Mouse (Mus musculus): ENCODE results near the gene Fkbpl.
A peak's percentile ranks its signal among the peaks of the same experiment; 100 is the strongest.

The Fkbpl gene

DNA sequence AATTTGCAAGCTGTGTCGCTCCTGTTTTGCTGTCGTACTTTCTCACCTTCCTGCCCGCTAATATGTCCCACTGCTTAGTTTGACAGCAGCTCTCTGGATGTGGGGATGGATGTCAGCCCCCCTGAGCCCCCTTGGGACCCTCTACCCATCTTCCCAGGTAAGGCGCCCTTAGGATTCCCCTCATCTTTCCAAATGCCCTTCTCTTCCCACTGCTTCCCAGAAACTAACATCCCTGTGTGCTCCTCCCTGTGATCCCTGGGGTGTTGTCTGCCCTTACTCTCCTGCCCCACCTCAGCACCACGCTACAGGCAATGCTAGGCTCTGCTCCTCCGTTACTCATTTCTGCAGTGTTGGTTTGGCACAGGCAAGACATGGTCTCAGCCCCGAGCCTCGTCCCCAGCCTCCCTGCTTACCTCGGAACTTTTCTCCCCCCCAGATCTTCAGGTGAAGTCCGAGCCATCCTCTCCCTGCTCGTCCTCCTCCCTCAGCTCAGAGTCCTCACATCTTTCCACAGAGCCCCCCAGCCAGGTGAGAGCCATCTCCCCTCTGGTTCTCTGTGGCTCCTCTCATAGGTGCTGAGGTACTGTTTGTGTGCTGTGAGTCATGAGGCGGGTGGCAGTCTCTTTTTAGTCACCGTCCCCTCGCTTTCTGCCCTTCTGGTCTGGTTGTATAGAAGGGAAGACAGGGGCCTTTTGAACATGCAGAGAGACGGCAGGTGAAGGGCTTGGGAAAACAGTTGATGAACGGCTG, 3.8 kb downstream of the Fkbpl start:
- DNase-seq (ENCODE audit: low spot score in 2 of 2), result no peak

DNA sequence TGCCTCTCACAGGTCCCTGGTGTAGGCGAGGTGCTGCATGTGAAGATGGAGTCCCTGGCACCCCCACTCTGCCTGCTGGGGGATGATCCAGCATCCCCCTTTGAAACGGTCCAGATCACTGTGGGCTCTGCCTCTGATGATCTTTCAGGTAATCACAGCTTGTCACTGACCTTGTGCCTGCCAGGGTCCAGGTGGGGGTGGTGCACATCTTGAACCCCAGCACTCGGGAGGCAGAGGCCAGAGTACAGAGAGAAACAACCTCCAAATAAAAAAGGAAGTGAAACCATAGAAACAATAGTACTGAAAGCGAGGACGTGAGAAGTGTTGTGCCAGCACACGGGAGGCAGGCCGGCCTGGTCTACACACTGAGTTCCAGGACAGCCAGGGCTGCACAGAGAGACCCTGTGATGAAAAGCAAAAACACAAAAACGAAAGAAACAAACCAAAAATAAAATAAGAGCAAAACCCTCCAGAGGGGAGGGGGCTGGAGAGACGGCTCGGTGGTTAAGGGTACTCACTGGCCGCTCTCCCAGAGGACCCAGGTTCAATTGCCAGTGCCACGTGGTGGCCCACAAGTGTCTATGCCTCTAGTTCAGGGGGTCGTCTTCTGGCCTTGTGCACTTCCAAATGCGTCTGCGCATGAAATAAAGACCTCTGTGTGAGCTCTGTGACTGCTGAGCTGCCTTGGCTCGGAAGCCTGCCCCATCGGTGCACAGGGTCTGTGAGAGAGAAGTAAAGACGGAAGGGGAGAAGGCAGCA, 4.7 kb downstream of the Fkbpl start:
- DNase-seq (ENCODE audit: low spot score in 2 of 2), result no peak

DNA sequence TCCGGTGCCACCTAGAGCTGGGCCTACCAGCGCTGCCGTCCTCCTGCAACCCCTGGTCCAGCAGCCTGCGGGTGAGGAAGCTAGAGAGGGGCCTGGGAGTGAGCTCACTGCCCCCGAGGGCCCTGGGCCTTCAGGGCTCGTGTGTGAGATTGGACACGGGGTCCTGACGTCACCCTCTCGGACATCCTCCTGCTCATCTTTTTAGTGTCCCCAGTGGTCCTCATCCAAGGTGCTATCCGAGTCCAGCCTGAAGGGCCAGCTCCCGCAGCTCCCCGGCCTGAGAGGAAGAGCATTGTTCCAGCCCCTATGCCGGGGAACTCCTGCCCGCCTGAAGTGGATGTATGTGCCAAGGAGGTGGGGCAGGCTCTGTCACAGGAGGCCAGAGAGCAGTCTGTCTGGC, 6.2 kb downstream of the Fkbpl start:
- DNase-seq (ENCODE audit: low spot score in 2 of 2), result no peak

DNA sequence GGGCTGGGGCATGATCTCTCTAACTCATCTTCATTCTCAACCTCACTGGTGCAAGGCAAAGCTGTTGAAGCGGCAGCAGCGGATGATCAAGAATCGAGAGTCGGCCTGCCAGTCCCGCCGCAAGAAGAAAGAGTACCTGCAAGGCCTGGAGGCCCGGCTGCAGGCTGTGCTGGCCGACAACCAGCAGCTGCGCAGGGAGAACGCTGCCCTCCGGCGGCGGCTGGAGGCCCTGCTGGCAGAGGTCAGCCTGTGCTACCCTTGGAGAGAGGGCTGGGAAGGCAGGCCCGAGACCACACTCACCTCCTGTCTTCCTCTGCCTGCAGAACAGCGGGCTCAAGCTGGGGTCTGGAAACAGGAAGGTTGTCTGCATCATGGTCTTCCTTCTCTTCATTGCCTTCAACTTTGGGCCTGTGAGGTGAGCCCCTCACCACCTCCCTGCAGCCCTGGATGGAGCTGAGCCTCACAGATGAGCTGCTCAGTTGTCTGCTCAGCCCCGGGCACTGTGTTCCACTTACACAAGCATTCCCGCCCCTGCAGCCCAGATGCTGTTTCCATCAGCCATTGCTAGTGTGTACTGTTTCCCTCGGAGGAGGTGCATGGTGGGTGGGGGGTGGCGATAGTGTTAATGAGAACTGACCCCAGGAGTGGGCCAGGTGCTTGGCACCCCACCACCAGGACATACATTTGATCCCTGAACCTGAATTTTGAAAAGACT, 7.1 kb downstream of the Fkbpl start:
- DNase-seq (ENCODE audit: low spot score in 2 of 2), result peak in 1 of 2 experiments; percentile 42

DNA sequence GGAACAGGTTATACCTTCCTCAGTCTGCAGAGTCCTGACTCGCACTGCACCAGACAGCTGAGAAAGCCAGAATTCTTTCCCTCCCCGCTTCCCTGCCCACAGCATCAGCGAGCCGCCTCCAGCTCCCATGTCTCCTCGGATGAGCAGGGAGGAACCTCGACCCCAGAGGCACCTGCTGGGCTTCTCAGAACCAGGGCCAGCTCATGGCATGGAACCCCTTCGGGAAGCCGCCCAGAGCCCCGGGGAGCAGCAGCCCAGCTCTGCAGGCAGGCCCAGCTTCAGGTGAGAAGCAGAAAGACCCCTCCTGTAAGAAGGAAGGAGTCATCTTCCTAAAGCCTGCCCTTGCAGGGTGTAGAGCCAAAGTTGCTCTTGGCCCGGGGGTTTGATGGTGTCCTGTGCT, 8.0 kb downstream of the Fkbpl start:
- DNase-seq (ENCODE audit: low spot score in 2 of 2), result no peak

DNA sequence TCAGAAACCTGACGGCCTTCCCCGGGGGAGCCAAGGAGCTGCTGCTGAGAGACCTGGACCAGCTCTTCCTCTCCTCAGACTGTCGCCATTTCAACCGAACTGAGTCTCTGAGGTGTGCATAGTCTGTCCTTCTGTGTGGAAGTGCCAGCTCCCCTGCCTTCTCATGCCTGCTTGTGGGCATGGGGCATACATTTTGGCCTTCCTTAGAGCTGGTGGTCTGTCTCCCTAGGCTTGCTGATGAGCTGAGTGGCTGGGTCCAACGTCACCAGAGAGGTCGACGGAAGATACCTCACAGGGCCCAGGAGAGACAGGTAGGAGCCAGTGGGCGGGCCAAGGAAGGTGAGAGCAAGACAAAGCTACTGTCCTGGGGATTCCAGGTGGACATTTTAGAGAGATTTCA, 8.4 kb downstream of the Fkbpl start:
- no peak for DNase-seq (ENCODE audit: low spot score in 2 of 2)

DNA sequence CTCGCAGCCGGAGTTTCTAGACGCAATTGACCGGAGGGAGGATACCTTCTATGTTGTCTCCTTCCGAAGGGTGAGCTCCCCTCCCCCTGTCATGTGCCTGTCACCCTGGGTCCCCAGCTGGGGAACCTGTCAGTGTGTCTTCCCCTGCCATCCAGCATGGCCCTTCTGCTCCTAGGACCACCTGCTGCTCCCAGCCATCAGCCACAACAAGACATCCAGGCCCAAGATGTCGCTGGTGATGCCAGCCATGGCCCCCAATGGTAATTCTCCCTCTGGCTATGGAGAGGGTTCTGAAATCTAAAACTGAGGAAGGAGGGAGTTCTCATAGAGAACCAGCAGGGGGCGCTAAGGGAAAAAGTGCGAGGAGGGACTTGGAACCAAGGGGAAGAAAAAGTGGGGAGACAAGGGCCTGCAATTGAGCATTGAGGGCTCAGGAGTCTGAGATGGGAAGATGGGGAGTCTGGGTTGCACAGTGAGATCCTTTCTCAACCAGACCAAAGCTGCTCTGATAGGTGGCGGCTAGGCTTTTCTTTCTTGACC, 9.3 kb downstream of the Fkbpl start:
- DNase-seq (ENCODE audit: low spot score in 2 of 2), result peak in 1 of 2 experiments; percentile 15

DNA sequence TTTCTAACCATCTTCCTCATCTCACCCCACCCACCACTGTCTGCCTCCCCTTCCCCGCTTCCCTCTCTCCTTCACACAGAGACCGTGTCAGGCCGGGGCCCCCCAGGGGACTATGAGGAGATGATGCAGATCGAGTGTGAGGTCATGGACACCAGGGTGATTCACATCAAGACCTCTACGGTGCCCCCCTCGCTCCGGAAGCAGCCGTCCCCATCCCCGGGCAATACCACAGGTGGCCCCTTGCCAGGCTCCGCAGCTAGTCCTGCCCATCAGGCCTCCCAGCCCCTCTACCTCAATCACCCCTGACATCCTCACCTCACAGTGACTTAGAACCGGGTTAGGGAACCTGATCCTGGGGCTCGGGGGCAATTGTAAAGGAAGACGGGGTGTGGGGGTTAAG, 9.8 kb downstream of the Fkbpl start:
- DNase-seq (ENCODE audit: low spot score in 2 of 2), result no peak

DNA sequence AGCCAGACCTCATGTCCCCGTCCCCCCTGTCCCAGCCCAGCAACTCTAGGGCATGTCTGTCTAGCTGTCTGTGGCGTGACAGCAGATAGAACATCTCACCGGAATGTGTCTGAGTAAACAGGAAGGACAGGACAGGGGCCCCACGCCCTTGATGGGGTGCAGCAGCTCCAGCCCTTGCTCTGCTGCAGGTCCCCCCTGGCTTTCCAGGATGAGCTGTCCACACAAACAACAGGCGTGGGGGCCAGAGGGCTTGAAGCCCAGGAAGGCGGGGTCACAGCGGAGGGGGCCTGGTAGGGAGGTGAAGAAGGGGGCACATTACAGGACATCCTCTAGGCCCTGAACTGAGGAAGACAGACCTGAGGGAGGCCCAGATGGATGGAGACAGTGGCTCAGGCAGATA, 10.6 kb downstream of the Fkbpl start:
- DNase-seq (ENCODE audit: low spot score in 2 of 2), result no peak

DNA sequence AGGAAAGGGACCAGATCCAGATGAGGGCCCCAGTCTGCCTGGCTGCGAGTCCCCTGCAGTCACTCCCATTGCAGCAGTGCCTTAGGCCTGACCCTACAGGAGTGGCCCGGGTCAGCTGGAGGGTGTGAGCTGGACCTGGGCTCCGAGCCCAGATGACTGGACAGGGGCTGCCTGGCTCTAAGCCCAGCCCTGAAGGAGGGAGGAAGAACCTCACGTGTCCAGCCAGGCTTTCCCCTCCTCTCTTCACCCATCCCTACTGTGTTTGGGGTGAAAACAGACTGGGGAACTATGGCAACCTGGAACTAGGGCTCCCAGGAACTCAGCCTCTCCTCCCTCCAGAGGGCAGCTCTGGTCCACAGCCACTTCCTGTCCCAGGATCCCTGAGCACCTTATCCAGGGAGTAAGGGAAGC, 11.0 kb downstream of the Fkbpl start:
- peak in 1 of 2 experiments; percentile 57 for DNase-seq (ENCODE audit: low spot score in 2 of 2)

DNA sequence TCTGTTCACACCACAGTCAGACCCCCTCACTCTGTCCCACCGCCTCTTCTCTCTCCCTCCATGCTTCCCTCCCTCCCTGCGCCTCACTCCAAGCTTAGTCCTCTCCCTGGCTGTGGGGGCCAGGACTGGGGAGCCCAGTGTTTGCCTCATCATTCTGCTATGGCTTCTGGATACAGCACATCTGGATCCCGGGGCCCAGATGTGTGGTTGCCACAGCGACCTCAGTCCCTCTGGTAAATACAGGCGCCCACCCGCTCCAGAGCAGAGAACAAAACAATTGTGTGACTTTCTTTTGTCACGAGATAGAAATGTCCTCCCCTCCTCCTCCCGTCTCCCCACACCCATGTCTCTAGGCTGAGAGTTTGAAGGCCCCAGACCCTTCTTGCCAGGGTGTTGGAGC, 12.1 kb downstream of the Fkbpl start:
- no peak for DNase-seq (ENCODE audit: low spot score in 2 of 2)

DNA sequence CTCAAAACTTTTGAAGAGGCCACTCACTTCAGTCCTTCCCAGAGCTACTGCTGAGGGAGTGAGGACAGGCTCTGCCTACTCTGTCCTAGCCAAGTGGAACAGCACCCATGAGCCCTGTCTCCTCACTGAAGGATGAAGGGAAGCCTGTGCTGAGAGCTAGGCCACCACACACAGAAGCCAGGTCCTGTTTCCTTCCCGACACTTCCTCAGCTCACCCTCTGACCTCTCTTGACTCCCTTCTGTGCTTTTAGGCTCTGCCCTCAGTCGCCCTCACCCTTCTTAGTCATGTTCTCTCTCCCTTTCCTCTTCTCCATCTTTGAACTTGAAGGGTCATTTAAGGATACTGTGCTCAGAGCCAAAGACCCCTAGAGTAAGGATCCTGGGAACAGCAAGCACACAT, 12.7 kb downstream of the Fkbpl start:
- no peak for DNase-seq (ENCODE audit: low spot score in 2 of 2)

DNA sequence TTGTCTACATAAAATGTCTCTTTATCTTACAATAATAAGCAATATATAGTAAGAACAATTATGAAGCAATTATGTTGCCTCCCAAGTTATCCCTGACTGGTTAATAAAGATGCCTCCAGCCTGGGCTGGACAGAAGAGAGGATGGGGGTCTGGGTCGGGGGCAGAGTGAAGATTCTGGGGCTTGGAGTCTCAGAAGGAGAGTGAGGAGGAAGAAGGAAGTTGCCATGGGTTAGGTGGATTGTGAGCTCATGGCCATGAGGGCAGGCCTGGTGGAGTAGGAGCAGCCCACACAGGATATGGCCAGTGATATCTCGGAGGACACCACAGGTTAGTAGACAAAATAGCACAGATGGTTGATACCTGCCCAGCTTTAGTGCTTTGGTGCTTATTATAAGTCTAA, 13.6 kb downstream of the Fkbpl start:
- DNase-seq (ENCODE audit: low spot score in 2 of 2), result no peak

DNA sequence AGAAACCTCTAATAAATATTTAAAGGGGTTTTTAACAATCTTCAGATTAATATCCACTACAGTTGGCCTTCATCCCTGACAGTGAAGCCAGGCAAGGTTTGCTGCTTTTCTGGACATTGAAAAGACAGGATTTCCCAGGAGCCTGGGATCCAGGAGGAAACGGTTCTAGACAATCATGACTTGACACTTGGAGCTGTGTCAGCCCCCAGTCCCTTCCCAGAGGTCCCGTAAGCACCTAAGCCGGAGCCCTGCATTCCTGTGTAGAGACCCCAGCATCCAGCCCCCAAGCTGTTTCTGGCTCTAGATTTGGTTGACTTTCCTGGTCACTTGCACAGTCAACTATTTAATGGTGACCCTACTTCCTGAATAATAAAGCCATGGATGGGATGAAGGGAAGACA, 14.0 kb downstream of the Fkbpl start:
- DNase-seq (ENCODE audit: low spot score in 2 of 2), result no peak

DNA sequence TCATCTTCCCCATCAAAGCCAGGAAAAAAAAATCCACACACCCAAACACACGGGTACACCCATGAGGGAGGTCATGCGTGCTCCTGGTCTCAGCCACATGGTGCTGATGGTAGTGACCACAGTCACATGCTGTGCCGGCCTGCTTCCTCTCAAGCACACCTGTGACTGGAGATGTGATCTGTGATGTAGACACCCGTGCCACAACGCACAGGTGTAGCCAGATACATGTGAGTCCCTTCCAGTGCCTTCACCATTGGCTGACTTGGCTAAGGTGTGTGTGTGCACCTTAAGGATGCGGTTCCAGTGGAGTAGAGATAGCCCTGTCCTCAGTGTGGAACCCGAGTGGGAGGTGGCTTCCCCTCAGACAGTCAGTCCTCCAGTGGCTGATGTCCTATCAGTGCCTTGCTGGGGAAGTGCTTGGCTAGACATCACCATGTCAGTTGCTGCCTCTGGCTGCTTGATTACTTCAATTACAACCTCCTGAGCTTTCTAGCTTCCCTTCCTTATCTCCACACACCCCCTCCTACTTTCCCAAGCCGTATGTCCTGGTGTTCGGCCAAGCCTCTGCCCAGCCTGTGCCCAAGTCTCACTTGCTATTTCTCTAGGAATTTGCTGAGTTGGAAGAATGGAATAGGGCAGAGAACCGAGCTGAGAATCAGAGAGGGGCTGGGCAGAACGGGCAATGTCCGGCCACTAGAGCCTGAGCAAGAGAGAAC, 14.8 kb downstream of the Fkbpl start:
- DNase-seq (ENCODE audit: low spot score in 2 of 2), result no peak

DNA sequence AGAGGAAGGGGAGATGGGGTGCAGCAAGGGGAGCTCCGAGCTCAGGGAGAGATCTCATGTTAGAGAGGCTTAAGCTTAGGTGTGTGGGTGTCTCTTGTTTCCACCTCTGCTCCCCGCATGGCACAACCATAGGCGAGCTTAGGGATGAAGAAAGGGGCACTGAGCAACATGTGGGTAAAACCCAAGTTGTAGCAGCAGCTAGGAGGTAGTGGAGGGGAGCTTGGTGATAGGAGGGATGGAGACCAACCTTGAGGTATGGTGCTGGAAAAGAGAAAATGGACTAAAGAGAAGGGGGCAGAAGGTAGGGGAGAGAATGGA, 15.3 kb downstream of the Fkbpl start:
- no peak for DNase-seq (ENCODE audit: low spot score in 2 of 2)

DNA sequence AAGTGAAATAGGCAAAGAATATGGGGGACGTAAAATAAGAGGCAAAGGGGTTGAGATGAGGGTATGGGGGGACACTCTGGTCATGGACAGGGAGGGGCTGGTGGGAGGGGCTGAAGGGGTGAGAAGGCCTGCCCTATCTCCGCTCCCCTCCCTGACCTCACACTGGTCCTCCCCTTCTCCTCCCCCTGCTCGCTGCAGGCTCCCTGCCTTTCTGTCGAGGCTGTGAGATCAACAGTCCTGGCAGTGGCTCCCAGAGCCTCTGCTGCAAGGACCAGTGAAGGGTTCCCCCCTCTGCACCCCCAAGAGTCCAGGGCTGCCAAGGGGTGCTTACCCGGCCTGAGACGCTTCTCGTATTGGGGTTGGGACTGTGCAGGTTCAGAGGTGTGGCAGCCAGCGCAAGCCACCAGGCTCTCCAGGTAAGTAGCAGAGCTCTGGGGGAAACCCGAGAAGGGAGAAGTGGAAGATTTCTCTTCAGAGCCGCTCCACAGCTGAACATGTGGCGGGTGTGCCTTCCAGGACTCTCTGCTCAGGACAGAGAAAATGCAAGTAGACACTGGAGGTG, 15.8 kb downstream of the Fkbpl start:
- DNase-seq (ENCODE audit: low spot score in 2 of 2), result no peak

DNA sequence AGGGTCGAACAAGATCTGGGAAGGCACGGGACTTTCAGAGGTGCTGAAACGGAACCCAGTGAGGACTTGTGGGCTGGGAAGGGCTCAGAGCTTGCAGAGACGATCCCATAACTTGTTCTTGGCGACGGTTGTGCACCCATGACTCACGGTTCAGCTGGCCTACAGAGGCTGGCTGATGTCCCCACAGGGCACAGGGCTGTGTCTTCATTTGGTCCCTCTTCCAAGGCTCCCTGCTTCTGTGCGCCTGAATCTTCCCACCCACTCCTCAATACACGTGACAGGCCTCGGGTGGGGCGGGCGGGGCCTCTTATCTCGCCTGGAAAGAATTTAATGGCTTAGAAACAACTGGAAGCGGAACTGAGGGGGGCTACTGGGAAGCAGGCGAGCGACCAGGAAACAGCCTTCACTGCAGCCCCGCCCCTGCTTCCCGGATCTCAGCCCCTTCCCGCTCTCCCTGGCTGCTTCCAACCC, 16.6 kb downstream of the Fkbpl start:
- no peak for DNase-seq (ENCODE audit: low spot score in 2 of 2)

DNA sequence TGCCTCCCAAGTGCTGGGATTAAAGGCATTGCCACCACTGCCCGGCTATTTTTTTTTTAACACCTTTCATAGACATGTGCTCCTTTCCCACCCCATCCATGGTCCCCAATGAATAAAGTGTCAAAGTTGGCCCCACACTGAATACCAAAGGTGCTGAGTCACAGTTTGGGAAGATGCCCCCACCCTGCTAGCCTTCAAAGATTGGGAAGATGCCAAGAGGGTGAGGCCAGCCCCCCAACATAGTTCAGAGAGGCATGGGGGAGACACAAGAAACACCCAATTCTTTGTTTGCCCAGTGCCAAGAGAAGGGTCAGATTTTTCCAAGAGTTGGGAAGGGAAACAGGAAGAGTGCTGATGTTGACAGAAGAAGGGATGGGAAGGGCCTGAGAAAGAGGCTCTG, 17.9 kb downstream of the Fkbpl start:
- no peak for DNase-seq (ENCODE audit: low spot score in 2 of 2)

DNA sequence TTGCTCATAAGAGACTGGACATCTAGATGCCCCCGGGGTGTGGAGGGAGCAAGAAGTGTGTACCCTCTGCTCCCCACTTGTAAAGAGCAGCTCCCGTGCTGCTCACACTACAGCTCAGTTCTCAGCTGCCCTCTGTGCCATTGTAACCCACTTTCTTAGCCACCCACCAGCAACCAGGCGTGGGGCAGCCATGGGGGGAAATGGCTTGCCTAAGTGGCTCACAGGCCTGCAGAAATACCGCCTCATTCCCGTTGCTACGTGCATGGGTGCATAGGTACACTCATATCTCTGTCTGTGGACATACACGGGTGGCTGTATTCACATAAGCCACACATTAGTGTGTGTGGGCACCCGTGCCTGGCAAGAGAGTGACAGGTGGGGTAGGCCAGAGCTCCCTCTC, 18.4 kb downstream of the Fkbpl start:
- no peak for DNase-seq (ENCODE audit: low spot score in 2 of 2)

DNA sequence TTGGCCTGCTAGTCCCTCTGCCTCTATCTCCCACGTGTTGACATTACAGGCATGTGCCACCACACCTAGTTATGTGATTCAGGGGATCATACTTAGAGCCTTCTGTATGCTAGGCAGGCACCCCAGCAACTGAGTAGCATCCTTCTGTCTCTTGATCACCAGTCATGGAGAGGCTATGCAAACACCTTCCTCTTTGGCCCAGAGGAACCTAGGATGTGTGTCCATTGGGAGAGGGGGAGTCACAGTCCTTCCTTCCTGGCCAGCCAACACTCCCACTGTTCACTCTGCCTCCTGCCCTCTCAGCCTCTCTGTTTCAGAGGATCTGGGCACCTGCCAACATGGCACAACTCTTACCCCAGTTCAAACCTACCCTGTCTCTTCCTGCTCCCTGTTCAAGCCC, 19.0 kb downstream of the Fkbpl start:
- DNase-seq (ENCODE audit: low spot score in 2 of 2), result no peak

DNA sequence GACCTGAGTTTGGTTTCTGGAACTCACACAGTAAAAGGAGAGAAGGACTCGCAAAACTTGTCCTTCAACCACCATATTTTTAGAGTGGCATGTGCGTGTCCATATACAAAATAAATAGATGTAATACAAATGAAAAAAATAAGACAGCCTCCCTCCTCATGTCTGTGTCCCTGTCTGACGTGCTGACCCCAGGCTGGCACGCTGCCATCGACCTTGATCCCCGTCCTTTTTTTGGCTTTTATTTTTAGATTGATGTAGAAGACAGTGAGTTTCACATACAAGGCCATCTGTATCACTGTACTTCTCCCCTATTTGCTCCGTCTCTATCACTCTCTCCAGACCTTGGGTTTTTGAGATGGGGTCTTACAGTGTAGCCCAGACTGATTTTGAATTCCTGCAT, 19.9 kb downstream of the Fkbpl start:
- no peak for DNase-seq (ENCODE audit: low spot score in 2 of 2)
